Mouse (Mus musculus) olfactory bulb, adult 2 months (tissue): ENCODE measurements around the gene Ch25h.

Source experiments
- CTCF ChIP-seq: fragments of 200-500 bp; IDR thresholded peaks from 2 replicates; pipeline ENCODE4 v1.5.1; 2012; ENCODE audit warnings: low read depth, mild to moderate bottlenecking, low read length, moderate library complexity; ENCODE audit not compliant: insufficient read depth
- POLR2A ChIP-seq: fragments of 200-500 bp; IDR thresholded peaks from 2 replicates; pipeline ENCODE4 v1.6.1; 2012; ENCODE audit warnings: mild to moderate bottlenecking, low read depth, low read length, moderate library complexity; ENCODE audit not compliant: insufficient read depth

DNA sequence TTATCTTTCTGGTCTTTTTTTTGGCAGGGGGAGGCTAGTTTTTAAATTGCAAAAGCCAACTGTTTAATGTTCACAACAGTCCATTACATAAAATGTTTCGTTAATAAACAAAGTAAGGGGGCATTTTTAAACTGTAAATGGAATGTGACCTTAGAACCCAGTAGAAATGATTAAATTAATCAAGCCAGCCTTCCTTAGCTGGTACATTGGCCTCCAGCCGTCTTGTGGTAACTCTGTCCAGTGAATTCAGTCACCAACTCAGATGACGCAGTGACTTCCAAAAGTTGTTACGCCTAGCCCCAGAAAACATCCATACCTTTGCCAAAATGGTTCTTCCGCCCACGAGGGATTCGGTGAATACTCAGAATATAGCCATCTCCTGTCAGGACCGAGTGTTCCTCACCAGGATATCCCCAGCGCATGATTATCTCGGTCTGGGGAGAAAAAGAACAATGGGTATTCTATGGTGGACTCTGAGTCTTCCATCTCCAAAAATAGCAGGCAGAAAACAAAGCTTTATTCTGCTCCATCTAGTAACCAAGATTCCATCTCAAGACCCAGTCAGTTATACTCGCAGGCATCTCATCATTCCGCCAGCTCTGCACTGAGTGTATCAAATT lies 48.3 kb upstream of the Ch25h start:
- TF ChIP-seq POLR2A = no peak
- no peak for TF ChIP-seq CTCF
